Mouse (Mus musculus): ENCODE data around the gene Evx1. TPM values are rescaled to one million over a fixed set of nuclear protein-coding genes. Genes with fewer than 3 reads are reported as not detected.

Gene Evx1
- polyA plus RNA-seq, 1 experiment from 2014 or later, result 1.5 TPM

- no peak overlapping the region for H3K27ac ChIP-seq (replicated peaks; ENCODE audit: low read depth, low read length)
- H3K9me3 ChIP-seq (ENCODE audit: control insufficient read depth, low read length), result no peaks in the 10 kb centered on the region
- WGBS, result 77% methylated on average over 12 of the region's 12 CpGs
- no peak overlapping the region for H3K4me3 ChIP-seq (replicated peaks; ENCODE audit: low read depth, low read length)
- peaks cover 65% of the 10 kb centered on the region for H3K27me3 ChIP-seq (ENCODE audit: control insufficient read depth, insufficient read depth, low read length)
- DNase-seq, result no peak
- H3K4me1 ChIP-seq (ENCODE audit: control insufficient read depth, insufficient read depth, low read length), result no peaks in the 10 kb centered on the region
- H3K9ac ChIP-seq (replicated peaks; ENCODE audit: low read length), result no peak overlapping the region
- no peak for ATAC-seq (ENCODE audit: low FRiP score, low TSS enrichment)
- no peaks in the 10 kb centered on the region for H3K36me3 ChIP-seq (ENCODE audit: control insufficient read depth, insufficient read depth, low read length)
- H3K4me2 ChIP-seq (ENCODE audit: low read length), result no peak overlapping the region
These were observed 32.2 kb upstream of the Evx1 start for GRCm38 (mm10) chr6:52281084-52281483.

- no peak overlapping the region for H3K4me3 ChIP-seq (replicated peaks; ENCODE audit: low read depth, low read length)
- ATAC-seq (ENCODE audit: low FRiP score, low TSS enrichment), result no peak
- H3K27me3 ChIP-seq (ENCODE audit: control insufficient read depth, insufficient read depth, low read length), result peaks cover 45% of the 10 kb centered on the region
- no peaks in the 10 kb centered on the region for H3K36me3 ChIP-seq (ENCODE audit: control insufficient read depth, insufficient read depth, low read length)
- H3K27ac ChIP-seq (replicated peaks; ENCODE audit: low read depth, low read length), result no peak overlapping the region
- H3K9ac ChIP-seq (replicated peaks; ENCODE audit: low read length), result no peak overlapping the region
- H3K4me2 ChIP-seq (ENCODE audit: low read length), result no peak overlapping the region
- no peak for DNase-seq
- no peaks in the 10 kb centered on the region for H3K9me3 ChIP-seq (ENCODE audit: control insufficient read depth, low read length)
- 88% methylated on average over 5 of the region's 5 CpGs for WGBS
- no peaks in the 10 kb centered on the region for H3K4me1 ChIP-seq (ENCODE audit: control insufficient read depth, insufficient read depth, low read length)
These were observed 29.4 kb upstream of the Evx1 start for GRCm38 (mm10) chr6:52283896-52284295.

GRCm38 (mm10) chr6:52290186-52290585, 23.1 kb upstream of the Evx1 start:
- no peak for ATAC-seq (ENCODE audit: low FRiP score, low TSS enrichment)
- Histone ChIP-seq H3K4me1 (ENCODE audit: control insufficient read depth, insufficient read depth, low read length) (no peaks in the 10 kb centered on the region), H3K27ac (replicated peaks; ENCODE audit: low read depth, low read length) (no peak overlapping the region)

GRCm38 (mm10) chr6:52291021-52291860, 22.1 kb upstream of the Evx1 start:
- WGBS, result 2% methylated on average over 45 of the region's 45 CpGs
- 0 out of 2 replicates have a peak overlapping the region, but pooled peaks have one; percentile 7 for H3K4me3 ChIP-seq (replicated peaks; ENCODE audit: low read depth, low read length)
- ATAC-seq (ENCODE audit: low FRiP score, low TSS enrichment), result no peak

More at GRCm38 (mm10) chr6:52290186-52290585, 23.1 kb upstream of the Evx1 start:
- peak; percentile 18 for DNase-seq
- no peak overlapping the region for H3K4me3 ChIP-seq (replicated peaks; ENCODE audit: low read depth, low read length)
- WGBS, result 22% methylated on average over 12 of the region's 12 CpGs
- no peaks in the 10 kb centered on the region for H3K9me3 ChIP-seq (ENCODE audit: control insufficient read depth, low read length)
- no peak overlapping the region for H3K4me2 ChIP-seq (ENCODE audit: low read length)
- no peaks in the 10 kb centered on the region for H3K36me3 ChIP-seq (ENCODE audit: control insufficient read depth, insufficient read depth, low read length)
- H3K27me3 ChIP-seq (ENCODE audit: control insufficient read depth, insufficient read depth, low read length), result peaks cover 67% of the 10 kb centered on the region
- no peak overlapping the region for H3K9ac ChIP-seq (replicated peaks; ENCODE audit: low read length)

GRCm38 (mm10) chr6:52292328-52292727, 21.0 kb upstream of the Evx1 start:
- H3K9ac ChIP-seq (replicated peaks; ENCODE audit: low read length), result no peak overlapping the region
- peaks cover 79% of the 10 kb centered on the region for H3K27me3 ChIP-seq (ENCODE audit: control insufficient read depth, insufficient read depth, low read length)
- no peak for ATAC-seq (ENCODE audit: low FRiP score, low TSS enrichment)
- no peak for DNase-seq
- H3K9me3 ChIP-seq (ENCODE audit: control insufficient read depth, low read length), result no peaks in the 10 kb centered on the region
- no peaks in the 10 kb centered on the region for H3K36me3 ChIP-seq (ENCODE audit: control insufficient read depth, insufficient read depth, low read length)
- H3K4me1 ChIP-seq (ENCODE audit: control insufficient read depth, insufficient read depth, low read length), result no peaks in the 10 kb centered on the region
- H3K27ac ChIP-seq (replicated peaks; ENCODE audit: low read depth, low read length), result no peak overlapping the region
- H3K4me2 ChIP-seq (ENCODE audit: low read length), result no peak overlapping the region
- no peak overlapping the region for H3K4me3 ChIP-seq (replicated peaks; ENCODE audit: low read depth, low read length)
- WGBS, result 49% methylated on average over 7 of the region's 7 CpGs

More at GRCm38 (mm10) chr6:52291021-52291860, 22.1 kb upstream of the Evx1 start:
- H3K9me3 ChIP-seq (ENCODE audit: control insufficient read depth, low read length), result no peaks in the 10 kb centered on the region
- H3K36me3 ChIP-seq (ENCODE audit: control insufficient read depth, insufficient read depth, low read length), result no peaks in the 10 kb centered on the region
- no peaks in the 10 kb centered on the region for H3K4me1 ChIP-seq (ENCODE audit: control insufficient read depth, insufficient read depth, low read length)
- peaks cover 69% of the 10 kb centered on the region for H3K27me3 ChIP-seq (ENCODE audit: control insufficient read depth, insufficient read depth, low read length)
- H3K9ac ChIP-seq (replicated peaks; ENCODE audit: low read length), result no peak overlapping the region
- peak overlapping the region; percentile 24; the same call in 1 of the 2 replicates for H3K4me2 ChIP-seq (ENCODE audit: low read length)
- H3K27ac ChIP-seq (replicated peaks; ENCODE audit: low read depth, low read length), result no peak overlapping the region
- peak; percentile 56 for DNase-seq

GRCm38 (mm10) chr6:52294616-52295015, 18.7 kb upstream of the Evx1 start:
- Histone ChIP-seq H3K9ac (replicated peaks; ENCODE audit: low read length) (no peak overlapping the region), H3K27ac (replicated peaks; ENCODE audit: low read depth, low read length) (no peak overlapping the region), H3K9me3 (ENCODE audit: control insufficient read depth, low read length) (no peaks in the 10 kb centered on the region), H3K4me2 (ENCODE audit: low read length) (no peak overlapping the region), H3K4me3 (replicated peaks; ENCODE audit: low read depth, low read length) (no peak overlapping the region), H3K4me1 (ENCODE audit: control insufficient read depth, insufficient read depth, low read length) (no peaks in the 10 kb centered on the region), H3K36me3 (ENCODE audit: control insufficient read depth, insufficient read depth, low read length) (no peaks in the 10 kb centered on the region), H3K27me3 (ENCODE audit: control insufficient read depth, insufficient read depth, low read length) (peaks cover 70% of the 10 kb centered on the region)
- no peak for ATAC-seq (ENCODE audit: low FRiP score, low TSS enrichment)
- WGBS, result 73% methylated on average over 6 of the region's 6 CpGs
- DNase-seq, result no peak

GRCm38 (mm10) chr6:52298511-52298910, 14.8 kb upstream of the Evx1 start:
- no peak overlapping the region for H3K4me3 ChIP-seq (replicated peaks; ENCODE audit: low read depth, low read length)
- no peak overlapping the region for H3K27ac ChIP-seq (replicated peaks; ENCODE audit: low read depth, low read length)
- no peaks in the 10 kb centered on the region for H3K9me3 ChIP-seq (ENCODE audit: control insufficient read depth, low read length)
- ATAC-seq (ENCODE audit: low FRiP score, low TSS enrichment), result no peak
- no peaks in the 10 kb centered on the region for H3K36me3 ChIP-seq (ENCODE audit: control insufficient read depth, insufficient read depth, low read length)
- no peak overlapping the region for H3K9ac ChIP-seq (replicated peaks; ENCODE audit: low read length)
- no peak overlapping the region for H3K4me2 ChIP-seq (ENCODE audit: low read length)
- WGBS, result 84% methylated on average over 4 of the region's 4 CpGs
- peaks cover 44% of the 10 kb centered on the region for H3K27me3 ChIP-seq (ENCODE audit: control insufficient read depth, insufficient read depth, low read length)
- DNase-seq, result no peak
- no peaks in the 10 kb centered on the region for H3K4me1 ChIP-seq (ENCODE audit: control insufficient read depth, insufficient read depth, low read length)

- H3K9ac ChIP-seq (replicated peaks; ENCODE audit: low read length), result no peak overlapping the region
- no peak for ATAC-seq (ENCODE audit: low FRiP score, low TSS enrichment)
- no peaks in the 10 kb centered on the region for H3K9me3 ChIP-seq (ENCODE audit: control insufficient read depth, low read length)
- H3K4me3 ChIP-seq (replicated peaks; ENCODE audit: low read depth, low read length), result no peak overlapping the region
- 85% methylated on average over 4 of the region's 4 CpGs for WGBS
- H3K4me1 ChIP-seq (ENCODE audit: control insufficient read depth, insufficient read depth, low read length), result no peaks in the 10 kb centered on the region
- H3K27ac ChIP-seq (replicated peaks; ENCODE audit: low read depth, low read length), result no peak overlapping the region
- H3K27me3 ChIP-seq (ENCODE audit: control insufficient read depth, insufficient read depth, low read length), result peaks cover 37% of the 10 kb centered on the region
- no peak overlapping the region for H3K4me2 ChIP-seq (ENCODE audit: low read length)
- no peak for DNase-seq
- no peaks in the 10 kb centered on the region for H3K36me3 ChIP-seq (ENCODE audit: control insufficient read depth, insufficient read depth, low read length)
These were observed 12.5 kb upstream of the Evx1 start for GRCm38 (mm10) chr6:52300806-52301205.

- H3K9me3 ChIP-seq (ENCODE audit: control insufficient read depth, low read length), result no peaks in the 10 kb centered on the region
- no peak overlapping the region for H3K4me3 ChIP-seq (replicated peaks; ENCODE audit: low read depth, low read length)
- H3K9ac ChIP-seq (replicated peaks; ENCODE audit: low read length), result no peak overlapping the region
- no peak for ATAC-seq (ENCODE audit: low FRiP score, low TSS enrichment)
- 0 out of 2 replicates have a peak, but pooled peaks cover 3% of the 10 kb centered on the region for H3K4me1 ChIP-seq (ENCODE audit: control insufficient read depth, insufficient read depth, low read length)
- WGBS, result 57% methylated on average over 3 of the region's 3 CpGs
- peaks cover 44% of the 10 kb centered on the region for H3K27me3 ChIP-seq (ENCODE audit: control insufficient read depth, insufficient read depth, low read length)
- H3K27ac ChIP-seq (replicated peaks; ENCODE audit: low read depth, low read length), result no peak overlapping the region
- H3K36me3 ChIP-seq (ENCODE audit: control insufficient read depth, insufficient read depth, low read length), result no peaks in the 10 kb centered on the region
- H3K4me2 ChIP-seq (ENCODE audit: low read length), result no peak overlapping the region
- DNase-seq, result no peak
These were observed 9.9 kb upstream of the Evx1 start for GRCm38 (mm10) chr6:52303426-52303825.

Measured in midbrain, embryonic 14.5 days (tissue).